Mouse (Mus musculus) left cerebral cortex, postnatal 4 days (tissue): ENCODE data around the gene Treml1. TPM values are rescaled to one million over a fixed set of nuclear protein-coding genes. Genes with fewer than 3 reads are reported as not detected.
"Not testable (repeated sequence)": the region's sequence is repeated elsewhere in the genome, so short reads cannot be mapped to it uniquely, and the experiment has no call there.

Experiments used
- DNase-seq: peaks from one replicate; pipeline ENCODE4 v3.0.0-alpha.2; 2022
- intact Hi-C: fragments of 180-260 bp; cut with DNase I; formaldehyde crosslinking; loops from one replicate; pipeline ENCODE4 v1.15.1; 2025
- total RNA-seq, 2 experiments: library from RNA; stranded (reverse); gene quantifications; 2 replicates each; pipeline ENCODE4 v1.2.3; 2021

Treml1 gene
- not detected for total RNA-seq

- intact Hi-C loops = no loop called here
- DNase-seq = no peak
These were observed at the start of gene Treml1 for GRCm38 (mm10) chr17:48359616-48360015. TSS of gene Treml1 (plus strand) at chr17:48359916.

- intact Hi-C loops = no loop called here
- DNase-seq = no peak
These were observed 47.6 kb upstream of the Treml1 start for GRCm38 (mm10) chr17:48312124-48312523.

- intact Hi-C loops, DNase-seq: not testable (repeated sequence)
These were observed 43.7 kb upstream of the Treml1 start, which contains the start of gene B430306N03Rik for GRCm38 (mm10) chr17:48315905-48316579. TSS of gene B430306N03Rik (plus strand) at chr17:48316141.

- intact Hi-C loops = no loop called here
- DNase-seq = no peak
These were observed 41.0 kb upstream of the Treml1 start for GRCm38 (mm10) chr17:48318686-48319085.

- intact Hi-C loops = no loop called here
- DNase-seq = no peak
These were observed 38.4 kb upstream of the Treml1 start for GRCm38 (mm10) chr17:48321279-48321678.

- intact Hi-C loops = no loop called here
These were observed 36.5 kb upstream of the Treml1 start for GRCm38 (mm10) chr17:48323236-48323635.

GRCm38 (mm10) chr17:48324258-48324657 lies 35.5 kb upstream of the Treml1 start:
- intact Hi-C loops = no loop called here
- no peak for DNase-seq

More at GRCm38 (mm10) chr17:48323236-48323635, 36.5 kb upstream of the Treml1 start:
- no peak for DNase-seq

- DNase-seq = no peak
- intact Hi-C loops = no loop called here
These were observed 34.6 kb upstream of the Treml1 start for GRCm38 (mm10) chr17:48325093-48325492.

GRCm38 (mm10) chr17:48325638-48326037 lies 34.1 kb upstream of the Treml1 start:
- intact Hi-C loops = no loop called here
- DNase-seq = no peak

- no peak for DNase-seq
- intact Hi-C loops = no loop called here
These were observed 33.1 kb upstream of the Treml1 start for GRCm38 (mm10) chr17:48326656-48327055.

GRCm38 (mm10) chr17:48332524-48332923 lies 27.2 kb upstream of the Treml1 start:
- no peak for DNase-seq
- intact Hi-C loops = no loop called here

GRCm38 (mm10) chr17:48334186-48334585 lies 25.5 kb upstream of the Treml1 start:
- intact Hi-C loops = no loop called here
- no peak for DNase-seq

GRCm38 (mm10) chr17:48336857-48337256 lies 22.9 kb upstream of the Treml1 start:
- intact Hi-C loops = no loop called here
- peak; percentile 83 for DNase-seq

- no peak for DNase-seq
- intact Hi-C loops = no loop called here
These were observed 19.4 kb upstream of the Treml1 start for GRCm38 (mm10) chr17:48340267-48340666.

GRCm38 (mm10) chr17:48341947-48342346 lies 17.8 kb upstream of the Treml1 start:
- intact Hi-C loops = no loop called here

GRCm38 (mm10) chr17:48343065-48343464 lies 16.7 kb upstream of the Treml1 start:
- no peak for DNase-seq
- intact Hi-C loops = no loop called here

More at GRCm38 (mm10) chr17:48341947-48342346, 17.8 kb upstream of the Treml1 start:
- DNase-seq = no peak

- intact Hi-C loops = no loop called here
- DNase-seq = no peak
These were observed 13.9 kb upstream of the Treml1 start for GRCm38 (mm10) chr17:48345824-48346223.

GRCm38 (mm10) chr17:48346231-48346630 lies 13.5 kb upstream of the Treml1 start, which contains the start of gene Trem2:
TSS of gene Trem2 (plus strand) at chr17:48346401.
- intact Hi-C loops = no loop called here
- no peak for DNase-seq

GRCm38 (mm10) chr17:48346834-48347233 lies 12.9 kb upstream of the Treml1 start:
- DNase-seq = no peak
- intact Hi-C loops = no loop called here

GRCm38 (mm10) chr17:48347287-48347686 lies 12.4 kb upstream of the Treml1 start:
- DNase-seq = no peak
- intact Hi-C loops = no loop called here

GRCm38 (mm10) chr17:48350681-48351193 lies 9.0 kb upstream of the Treml1 start:
- intact Hi-C loops = no loop called here
- DNase-seq = no peak

- DNase-seq, intact Hi-C loops: not testable (repeated sequence)
These were observed 6.7 kb upstream of the Treml1 start for GRCm38 (mm10) chr17:48352976-48353375.
